Mouse (Mus musculus): ENCODE measurements around the gene Tef.

Tef gene

GRCm38 (mm10) chr15:81802001-81802890 is at the start of gene Tef:
Gene Tef (plus strand): TSS chr15:81802421.
- peak; percentile 89 for DNase-seq (ENCODE audit: low read depth, low spot score)

- DNase-seq (ENCODE audit: low read depth, low spot score), result no peak
Observed at GRCm38 (mm10) chr15:81753669-81754068, 48.6 kb upstream of the Tef start.

DNA sequence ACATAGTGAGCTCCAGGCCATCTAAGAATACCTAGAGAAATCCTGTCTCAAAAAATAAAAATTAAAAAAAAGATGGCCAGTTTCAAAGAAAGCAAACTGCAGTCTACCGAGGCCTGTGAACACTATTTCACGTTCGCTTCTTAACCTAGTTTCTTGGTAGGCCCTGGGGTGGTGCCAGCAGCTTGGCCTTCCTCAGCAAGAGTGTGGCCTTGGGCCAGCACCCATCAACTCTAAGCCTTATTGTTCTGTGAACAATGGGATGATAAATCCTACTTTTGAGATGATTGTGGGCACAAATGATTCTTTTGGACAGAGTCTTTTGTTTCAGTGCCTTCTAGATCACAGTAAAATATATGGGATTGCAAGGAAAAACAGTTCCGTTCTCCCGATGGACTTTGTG is 43.5 kb upstream of the Tef start:
- DNase-seq (ENCODE audit: low read depth, low spot score), result no peak

DNA sequence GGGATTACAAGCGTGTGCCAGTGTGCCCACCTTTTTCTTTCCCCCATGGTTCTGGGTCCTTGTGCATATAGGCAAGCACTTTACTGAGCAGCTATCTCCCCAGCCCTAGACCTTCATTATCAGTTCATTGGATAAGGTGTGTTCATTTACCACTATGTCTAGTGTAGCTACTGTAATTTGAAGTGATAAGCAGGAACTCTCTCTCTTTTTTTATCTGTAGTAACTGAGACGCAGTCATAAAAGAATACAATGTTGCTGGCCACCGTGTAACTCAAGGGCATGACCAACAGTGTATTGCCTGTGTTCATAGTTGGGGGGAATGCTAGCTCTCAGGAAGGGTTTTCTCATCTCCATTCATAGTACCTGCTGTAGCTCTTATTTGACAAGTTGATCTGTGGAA is 42.7 kb upstream of the Tef start:
- DNase-seq (ENCODE audit: low read depth, low spot score), result no peak

- DNase-seq (ENCODE audit: low read depth, low spot score), result no peak
Observed at GRCm38 (mm10) chr15:81760361-81761079, 41.7 kb upstream of the Tef start.

DNA sequence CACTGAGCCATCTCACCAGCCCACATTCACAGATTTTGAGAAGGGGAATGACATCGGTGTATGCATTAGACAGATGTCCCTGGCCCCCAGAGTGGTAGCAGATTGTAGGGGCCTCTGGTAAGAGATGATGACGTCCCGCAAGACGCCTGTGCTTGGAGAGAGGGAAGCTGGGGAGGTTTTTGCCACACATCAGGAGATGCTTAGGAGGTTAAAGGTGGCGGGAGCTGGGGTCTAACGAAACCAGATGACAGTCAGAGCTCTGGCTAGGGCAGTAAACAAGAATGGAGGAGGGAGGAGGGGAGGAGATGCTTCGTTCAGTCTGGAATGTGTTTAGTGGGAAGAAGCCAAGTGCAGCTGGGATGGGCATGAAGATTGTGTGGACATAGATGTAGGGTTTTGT is 40.8 kb upstream of the Tef start:
- no peak for DNase-seq (ENCODE audit: low read depth, low spot score)

DNA sequence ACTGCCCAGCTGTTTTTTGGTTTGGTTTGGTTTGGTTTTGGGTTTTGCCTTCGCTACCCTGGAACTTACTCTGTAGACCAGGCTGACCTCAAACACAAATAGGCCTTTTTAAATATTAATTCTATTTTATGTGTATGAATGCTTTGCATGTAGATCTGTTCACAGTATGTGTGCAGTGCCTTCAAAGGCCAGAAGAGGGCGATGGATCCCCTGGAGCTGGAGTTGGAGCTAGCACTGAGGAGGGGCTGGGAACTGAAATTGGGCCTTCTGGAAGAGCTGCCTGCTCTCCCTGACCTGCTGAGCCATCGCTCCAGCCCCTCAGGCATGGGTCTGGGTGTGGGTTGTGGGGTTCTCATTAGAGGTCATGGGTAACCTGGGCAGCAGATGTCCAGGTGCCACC is 40.3 kb upstream of the Tef start:
- no peak for DNase-seq (ENCODE audit: low read depth, low spot score)

DNA sequence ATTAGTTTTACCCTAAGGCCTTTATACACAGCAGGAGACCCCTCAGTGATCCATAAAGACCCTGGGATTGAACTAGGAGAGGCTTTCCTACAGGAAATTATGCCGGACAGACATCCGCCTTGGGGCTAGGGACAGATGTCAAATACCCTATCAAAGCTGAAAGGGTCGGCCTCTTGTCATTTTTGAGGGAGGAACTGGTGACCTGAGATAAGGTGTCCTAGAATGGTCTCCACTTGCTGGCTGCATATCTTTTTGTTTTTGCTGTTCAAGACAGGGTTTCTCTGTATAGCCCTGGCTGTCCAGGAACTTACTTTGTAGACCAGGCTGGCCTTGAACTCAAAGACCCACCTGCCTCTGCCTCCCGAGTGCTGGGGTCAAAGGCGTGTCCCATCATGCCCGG is 37.6 kb upstream of the Tef start:
- no peak for DNase-seq (ENCODE audit: low read depth, low spot score)

DNA sequence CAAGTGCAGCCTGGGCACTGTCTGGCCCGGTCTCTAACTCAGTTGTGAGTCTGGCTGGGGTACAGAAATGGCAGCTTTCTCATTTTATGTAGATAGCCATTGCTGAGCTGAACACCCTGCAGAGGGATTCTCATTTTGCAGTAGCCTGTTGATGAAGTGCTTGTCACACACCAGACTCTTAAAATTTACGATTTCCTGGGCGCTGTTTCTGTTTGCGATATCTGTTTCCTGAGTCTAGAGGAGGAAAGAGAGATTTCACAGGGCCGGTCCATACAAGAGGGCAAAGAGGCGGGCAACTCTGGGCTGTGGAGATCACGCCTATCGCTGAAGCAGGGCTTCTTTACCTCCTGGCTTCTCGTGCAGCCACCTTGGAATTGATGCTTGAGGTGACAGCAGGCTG is 36.6 kb upstream of the Tef start:
- no peak for DNase-seq (ENCODE audit: low read depth, low spot score)

DNA sequence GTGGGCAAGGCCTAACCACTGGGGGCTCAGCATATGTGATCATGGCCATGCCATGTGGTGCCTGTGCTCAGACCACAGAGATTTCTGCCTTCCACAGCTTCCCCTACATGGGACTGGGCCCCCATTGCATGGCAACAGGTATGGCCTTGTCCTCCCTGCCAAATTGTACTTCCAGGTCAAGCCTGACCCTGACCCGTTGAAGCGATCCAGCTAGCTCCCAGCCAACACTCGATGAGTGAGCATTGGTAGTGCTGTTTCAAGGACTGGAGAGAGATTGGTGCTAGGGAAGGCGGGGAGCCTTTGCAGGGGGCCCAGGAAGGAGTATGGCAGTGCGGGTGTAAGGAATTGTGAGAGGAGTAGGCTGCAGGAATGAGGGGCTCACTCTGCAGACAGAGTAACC is 35.8 kb upstream of the Tef start:
- DNase-seq (ENCODE audit: low read depth, low spot score), result no peak

GRCm38 (mm10) chr15:81769037-81769436 is 33.2 kb upstream of the Tef start:
- DNase-seq (ENCODE audit: low read depth, low spot score), result peak; percentile 36

DNA sequence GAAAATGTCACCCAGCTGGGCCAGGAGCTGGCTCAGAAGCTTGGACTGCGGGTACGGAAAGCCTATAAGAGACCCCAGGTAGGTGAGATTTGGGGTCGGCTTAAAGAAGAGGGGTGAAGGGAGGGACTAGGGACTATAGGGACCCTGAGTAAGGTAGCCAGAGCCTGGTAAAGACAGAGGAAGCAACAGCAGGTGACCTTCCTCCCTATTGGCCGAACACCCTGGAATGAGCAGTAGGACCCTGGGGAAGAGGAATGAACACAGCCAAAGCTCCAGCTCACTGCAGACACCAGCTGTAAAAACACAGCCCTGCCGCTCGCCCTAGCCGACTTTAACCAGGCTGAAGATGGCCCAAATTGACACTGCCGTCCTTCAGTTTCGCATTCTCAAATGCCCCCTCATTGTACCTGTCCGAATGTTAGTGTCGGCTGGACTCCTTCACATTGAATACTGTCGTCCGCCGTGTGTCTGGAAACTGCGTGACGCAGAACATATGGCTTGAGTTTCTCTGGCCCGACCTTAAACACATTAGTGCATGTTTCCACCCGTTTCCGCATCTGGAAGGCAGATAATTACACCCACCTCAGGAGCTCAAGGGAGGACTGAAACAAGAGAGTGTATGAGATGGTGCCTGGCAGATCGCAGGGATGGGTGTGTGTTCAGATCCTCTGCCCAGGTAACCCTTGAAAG is 29.6 kb upstream of the Tef start:
- DNase-seq (ENCODE audit: low read depth, low spot score), result no peak

- DNase-seq (ENCODE audit: low read depth, low spot score), result no peak
Observed at GRCm38 (mm10) chr15:81774505-81775171, 27.6 kb upstream of the Tef start.

DNA sequence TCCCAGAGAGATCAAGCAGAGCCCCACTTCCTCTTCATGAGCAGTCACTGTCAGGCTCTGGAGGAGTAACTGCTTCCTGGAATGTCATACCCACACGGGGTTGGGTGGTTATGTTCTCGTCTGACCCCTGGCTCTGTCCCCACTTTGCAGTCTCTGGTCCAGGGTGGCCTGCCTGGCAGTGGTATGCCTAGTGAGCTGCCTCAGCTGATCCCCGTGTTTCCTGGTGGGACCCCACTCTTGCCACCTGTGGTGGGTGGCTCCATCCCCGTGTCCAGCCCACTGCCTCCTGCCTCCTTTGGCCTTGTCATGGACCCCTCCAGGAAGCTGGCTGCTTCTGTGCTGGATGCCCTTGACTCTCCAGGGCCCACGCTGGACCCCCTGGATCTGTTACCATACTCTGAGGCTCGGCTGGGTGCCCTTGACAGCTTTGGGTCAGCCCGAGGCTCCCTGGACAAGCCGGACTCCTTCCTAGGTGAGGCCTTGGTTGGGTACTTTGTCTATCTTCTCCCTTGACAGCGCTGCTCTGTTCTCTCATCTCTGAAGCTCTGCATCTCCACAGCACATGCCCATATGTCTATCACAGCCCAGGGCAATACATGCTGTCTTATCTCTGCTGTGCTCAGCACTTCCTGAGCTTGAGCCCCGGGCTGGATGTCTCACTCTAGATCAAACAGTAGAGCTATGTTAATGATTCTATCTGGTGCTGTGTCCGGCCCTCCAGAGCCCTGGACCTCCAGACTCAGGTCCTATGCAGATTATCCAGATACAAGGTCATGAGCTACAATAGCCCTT is 25.4 kb upstream of the Tef start:
- no peak for DNase-seq (ENCODE audit: low read depth, low spot score)

- peak; percentile 12 for DNase-seq (ENCODE audit: low read depth, low spot score)
Observed at GRCm38 (mm10) chr15:81781816-81782215, 20.4 kb upstream of the Tef start.

DNA sequence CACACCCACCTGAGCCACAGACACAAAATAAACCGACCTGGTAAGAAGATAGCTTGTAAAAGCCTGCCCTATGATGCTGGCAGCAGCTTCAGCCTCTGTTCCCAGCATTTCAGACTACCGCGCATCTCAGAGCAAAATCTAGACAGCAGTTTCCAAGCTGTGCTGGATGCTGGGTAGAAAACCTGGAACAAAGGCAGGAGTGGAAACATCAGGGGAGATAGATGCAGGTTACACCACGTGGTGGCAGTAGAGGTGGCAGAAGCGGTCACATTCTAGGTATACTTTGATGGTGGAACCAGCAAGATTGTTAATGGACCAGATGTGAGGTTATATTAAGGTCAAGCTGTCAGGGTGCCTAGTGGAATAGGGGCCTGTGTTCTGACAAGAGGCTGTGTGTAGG is 17.5 kb upstream of the Tef start:
- peak; percentile 30 for DNase-seq (ENCODE audit: low read depth, low spot score)

GRCm38 (mm10) chr15:81785701-81786100 is 16.5 kb upstream of the Tef start:
- DNase-seq (ENCODE audit: low read depth, low spot score), result no peak

DNA sequence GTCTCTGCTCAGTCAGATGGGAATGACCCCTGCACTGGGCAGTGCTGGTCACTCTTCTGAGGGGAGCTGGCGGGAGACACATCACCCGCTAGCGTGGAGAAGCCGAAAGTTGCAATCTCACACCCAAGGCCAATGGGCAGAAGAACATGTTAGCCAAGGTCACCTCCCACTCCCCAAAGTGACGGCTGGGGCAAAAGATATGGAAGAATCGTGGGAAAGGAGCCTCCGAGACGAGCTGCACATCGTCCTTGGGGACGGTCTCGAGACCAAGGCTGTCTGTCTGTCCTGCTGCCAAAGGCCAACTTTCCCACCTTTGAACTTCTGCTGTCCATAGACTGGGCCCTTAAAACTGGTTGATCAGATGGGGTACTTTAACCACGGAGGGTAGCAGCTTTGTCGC is 14.7 kb upstream of the Tef start:
- no peak for DNase-seq (ENCODE audit: low read depth, low spot score)

DNA sequence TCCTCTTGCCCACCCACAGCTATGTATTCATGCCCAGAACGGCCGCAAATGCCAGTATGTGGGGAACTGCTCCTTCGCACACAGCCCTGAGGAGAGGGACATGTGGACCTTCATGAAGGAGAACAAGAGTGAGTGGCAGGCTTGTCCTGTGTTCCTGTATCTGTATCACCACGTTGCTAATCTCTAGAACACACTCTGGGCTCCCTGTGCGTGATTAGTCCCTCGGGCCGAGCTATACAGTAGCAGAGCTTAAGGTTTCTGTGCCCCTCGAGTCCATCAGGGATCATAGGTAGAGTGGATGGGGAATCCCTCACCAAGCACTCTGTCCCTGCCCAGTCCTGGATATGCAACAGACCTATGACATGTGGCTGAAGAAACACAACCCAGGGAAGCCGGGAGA is 9.8 kb upstream of the Tef start:
- no peak for DNase-seq (ENCODE audit: low read depth, low spot score)

DNA sequence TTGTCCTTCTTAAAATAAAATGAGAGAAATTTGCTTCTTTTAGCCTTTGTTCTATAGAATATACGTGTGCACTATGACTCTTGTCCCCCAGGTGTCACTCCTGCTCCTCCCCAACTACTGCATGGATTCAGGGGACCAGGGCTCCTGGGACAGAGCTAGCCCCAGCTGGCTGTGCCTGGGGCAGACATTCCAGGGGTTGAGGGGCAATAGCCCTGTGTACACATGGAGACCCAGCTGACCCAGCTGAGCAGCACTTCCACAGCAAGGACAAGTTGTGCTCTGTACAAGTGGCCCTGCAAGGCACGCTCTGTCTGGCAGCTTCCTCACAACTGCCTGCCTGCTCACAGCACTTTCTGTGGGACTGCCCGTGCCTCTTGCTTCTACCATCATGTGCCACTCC is 6.0 kb upstream of the Tef start:
- DNase-seq (ENCODE audit: low read depth, low spot score), result peak; percentile 30

DNA sequence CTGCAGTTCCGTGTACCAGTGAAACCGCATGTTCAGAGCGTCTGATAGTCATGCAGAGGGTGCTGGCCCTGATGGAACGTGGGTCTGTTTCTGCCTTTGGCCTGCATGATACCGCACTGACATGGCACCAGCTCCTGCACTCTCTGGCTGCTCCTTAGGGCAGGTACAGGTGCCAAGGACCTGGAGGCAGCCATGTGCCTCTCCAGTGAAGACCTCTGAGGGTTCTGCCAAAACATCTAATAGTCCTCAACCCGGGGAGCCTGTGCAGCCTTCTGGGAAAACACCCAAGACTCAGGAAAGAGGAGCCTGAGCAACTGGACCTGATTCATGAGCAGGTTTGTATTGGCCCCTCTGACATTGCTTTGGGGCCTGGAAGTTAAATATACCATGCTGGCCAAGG is 4.4 kb upstream of the Tef start:
- no peak for DNase-seq (ENCODE audit: low read depth, low spot score)

Data from A20 (cell line).